Mouse (Mus musculus): Measurements from ENCODE around the gene Rtn3.

DNA sequence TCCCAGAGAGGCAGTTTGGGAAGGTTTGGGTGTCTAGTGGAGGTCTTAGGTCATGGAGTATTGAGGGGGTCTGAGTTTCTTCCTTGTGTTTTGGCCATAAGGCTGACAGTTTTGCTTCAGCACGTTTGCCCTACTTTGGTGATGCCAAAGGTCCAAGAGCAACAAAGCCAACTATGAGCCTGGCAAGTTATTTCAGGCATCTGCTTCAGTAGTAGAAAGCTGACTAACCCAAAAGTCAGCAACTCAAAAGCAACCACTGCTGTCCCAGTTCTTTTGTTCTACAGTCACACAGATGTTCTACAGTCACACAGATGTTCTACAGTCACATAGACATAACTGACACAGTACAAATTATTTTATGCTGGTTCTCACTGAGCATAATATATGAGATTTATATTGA lies 37.5 kb downstream of the Rtn3 start:
- TF ChIP-seq CTCF (IDR thresholded peaks at IDR 0.05; ENCODE audit: control insufficient read depth, insufficient read depth, insufficient read length) (no peak), USF1 (IDR thresholded peaks at IDR 0.05; ENCODE audit: low read depth) (no peak), MYOG (IDR thresholded peaks at IDR 0.05; ENCODE audit: control insufficient read depth, extremely low read depth, insufficient read length) (no peak), MYOD1 (IDR thresholded peaks at IDR 0.05; ENCODE audit: control insufficient read depth, insufficient read length, low read depth) (no peak)

All from C2C12 (cell line).